Mouse (Mus musculus) megakaryocyte, embryonic 14.5 days (primary cell): Measurements from ENCODE around the gene Tbk1.

Source experiments
- FLI1 ChIP-seq: IDR thresholded peaks from 2 replicates; pipeline ENCODE4 v1.6.1; 2012; ENCODE audit warnings: low read length, inconsistent platforms, mixed read lengths
- GATA1 ChIP-seq: IDR thresholded peaks from 3 replicates; pipeline ENCODE4 v1.6.1; 2012; ENCODE audit warnings: mixed read lengths, low read length, inconsistent platforms, borderline replicate concordance

DNA sequence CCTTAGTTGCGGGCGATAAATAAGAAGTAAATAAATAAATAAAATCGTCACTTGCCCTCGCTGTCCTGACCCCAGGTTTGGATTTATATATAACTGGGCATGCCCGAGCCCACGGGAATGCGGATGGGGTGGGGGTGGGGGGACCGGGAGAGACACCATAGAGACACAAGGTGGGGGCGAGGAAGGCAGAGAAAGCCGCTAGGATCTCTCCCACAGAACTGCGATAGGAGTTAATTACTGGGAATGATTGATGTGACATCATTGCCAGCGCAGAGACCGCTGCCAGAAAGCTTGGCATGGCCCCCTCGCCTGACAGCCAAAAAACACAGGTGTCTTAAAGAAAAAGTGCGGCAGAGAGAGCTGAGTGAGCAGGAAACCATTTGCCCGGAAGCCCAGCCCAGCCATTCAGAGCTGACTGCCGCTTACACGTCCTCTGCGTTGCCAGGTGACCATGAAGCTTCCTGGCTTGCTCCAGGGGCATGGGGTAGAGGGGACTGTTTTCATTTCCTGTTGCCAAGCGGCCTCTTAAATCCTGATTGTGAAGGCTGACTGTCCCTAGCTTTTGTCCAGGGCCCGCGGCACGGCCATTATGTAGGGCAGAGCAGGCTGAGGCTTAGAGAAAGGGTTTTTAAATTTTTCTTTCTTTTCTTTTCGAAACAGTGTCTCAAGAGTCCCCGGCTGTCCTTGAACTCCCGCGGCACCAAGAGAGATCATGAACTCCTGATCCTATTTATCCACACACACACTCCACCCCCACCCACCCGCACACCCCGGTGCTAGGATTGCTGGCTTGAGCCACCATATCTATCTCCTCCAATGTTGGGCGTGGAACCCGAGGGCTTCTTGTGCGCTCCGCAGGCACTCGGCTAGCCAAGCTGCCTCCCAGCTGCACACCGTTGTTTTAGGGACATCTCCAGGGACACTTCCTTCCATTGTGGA is 81.3 kb downstream of the Tbk1 start:
- TF ChIP-seq GATA1 (no peak), FLI1 (no peak)
